Mouse (Mus musculus) olfactory bulb, adult 2 months (tissue): Measurements from ENCODE around the gene Acpp. TPM values are rescaled to one million over a fixed set of nuclear protein-coding genes. Genes with fewer than 3 reads are reported as not detected.
"Not testable (repeated sequence)": the region's sequence is repeated elsewhere in the genome, so short reads cannot be mapped to it uniquely, and the experiment has no call there.

Source experiments
- H3K27ac ChIP-seq: fragments of 200-500 bp; 2 replicates; pipeline ENCODE4 v1.5.1; 2012; ENCODE audit warnings: low read depth, low read length; ENCODE audit not compliant: insufficient read depth
- H3K4me1 ChIP-seq: fragments of 200-500 bp; 2 replicates; pipeline ENCODE4 v1.6.1; 2012; ENCODE audit warnings: low read length; ENCODE audit not compliant: control insufficient read depth, insufficient read depth
- H3K4me3 ChIP-seq: fragments of 200-500 bp; 2 replicates; pipeline ENCODE4 v1.5.1; 2012; ENCODE audit warnings: mild to moderate bottlenecking, low read depth, low read length, moderate library complexity; ENCODE audit not compliant: insufficient read depth
- CTCF ChIP-seq: fragments of 200-500 bp; IDR thresholded peaks from 2 replicates; pipeline ENCODE4 v1.5.1; 2012; ENCODE audit warnings: low read depth, mild to moderate bottlenecking, low read length, moderate library complexity; ENCODE audit not compliant: insufficient read depth
- POLR2A ChIP-seq: fragments of 200-500 bp; IDR thresholded peaks from 2 replicates; pipeline ENCODE4 v1.6.1; 2012; ENCODE audit warnings: mild to moderate bottlenecking, low read depth, low read length, moderate library complexity; ENCODE audit not compliant: insufficient read depth
- WGBS: fragments of 180-500 bp; shearing (Covaris S2); methylation state at CpG from one replicate; pipeline ENCODE4 v1.1.7; 2018; 5-methylcytosine and 5-hydroxymethylcytosine counted together
- polyA plus RNA-seq: library from polyadenylated mRNA; stranded (reverse); fragments of >200 nt; gene quantifications from 2 replicates; pipeline ENCODE4 v1.2.4, GENCODE M21; 2012; ENCODE audit warnings: low replicate concordance; ENCODE audit not compliant: missing spikeins, insufficient read depth, insufficient read length

The Acpp gene
- not detected in 2 replicates for polyA plus RNA-seq

DNA sequence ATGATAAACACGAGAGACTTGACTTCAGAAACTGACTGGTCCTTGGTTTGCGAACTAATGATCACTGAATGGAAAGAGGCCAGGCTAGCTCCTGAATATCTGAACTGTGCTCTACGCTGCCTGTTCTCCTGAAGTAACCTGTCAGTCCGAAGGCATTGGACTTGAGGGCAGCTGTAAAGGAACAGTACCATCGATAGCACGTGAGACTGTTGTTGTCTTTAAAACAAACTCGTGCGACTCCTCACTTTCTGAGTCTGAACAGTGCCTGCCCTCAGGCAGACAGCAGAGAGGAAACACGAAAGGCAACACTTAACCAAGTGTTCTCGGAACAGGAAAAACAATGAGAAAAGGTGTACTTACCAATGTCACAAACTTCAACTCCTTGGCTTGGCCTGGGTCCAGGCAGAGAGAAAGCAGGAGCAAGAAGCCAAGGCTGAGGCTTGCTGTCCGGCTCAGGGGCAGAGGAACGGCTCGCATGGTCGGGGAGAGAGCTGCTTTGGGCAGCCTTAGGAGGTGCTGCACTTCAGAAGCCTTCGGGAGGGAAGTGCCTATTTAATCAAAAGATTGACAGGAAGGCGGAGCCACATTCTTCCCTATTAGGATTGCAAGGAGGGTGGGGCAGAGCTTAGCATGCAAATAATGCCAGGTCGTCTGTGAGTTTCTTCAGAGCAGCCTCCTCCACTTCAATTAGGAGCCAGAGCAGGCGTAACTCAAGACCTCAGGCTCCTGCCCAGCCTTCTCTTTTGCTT is at the start of gene Acpp:
Acpp (minus strand) TSS at position 566 of the 749 bp plus-strand sequence.
- no peak for TF ChIP-seq CTCF
- no peak for TF ChIP-seq POLR2A
- H3K4me3 ChIP-seq = no peak within 1 kb of the TSS

DNA sequence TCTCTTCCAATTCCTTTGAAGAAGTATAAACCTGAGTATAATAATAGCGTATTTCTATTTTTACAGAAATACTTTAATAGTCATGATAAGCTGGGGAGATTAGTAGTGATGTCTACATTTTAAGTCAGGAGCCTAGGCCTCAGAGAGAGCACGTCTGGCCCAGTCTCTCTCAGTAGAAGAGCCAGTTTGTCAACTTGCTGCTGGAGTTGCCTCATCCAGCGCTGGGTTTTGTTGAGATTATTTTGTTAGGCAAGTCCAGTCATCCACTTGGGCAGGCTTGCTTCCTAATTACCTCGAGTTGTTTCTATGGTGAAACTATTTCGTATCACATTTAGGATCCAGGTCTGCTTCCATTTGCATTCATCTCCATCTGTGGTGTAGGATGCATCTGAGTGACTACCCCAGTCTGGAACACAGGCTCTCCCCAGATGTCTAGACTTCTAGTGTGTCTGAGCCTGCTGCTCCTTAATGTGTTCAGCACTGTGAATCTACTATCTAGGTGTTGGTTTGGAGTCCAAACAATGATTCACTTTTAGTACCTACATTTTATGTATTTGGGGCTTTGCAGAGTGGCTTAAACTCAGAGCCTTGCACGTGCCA is 45.1 kb upstream of the Acpp start:
- WGBS = 84% methylated on average over 6 of the region's 6 CpGs
- no peak overlapping the region for H3K27ac ChIP-seq
- H3K4me1 ChIP-seq = no peaks in the 10 kb centered on the region
- TF ChIP-seq CTCF (no peak), POLR2A (no peak)
- H3K4me3 ChIP-seq = no peak overlapping the region

More for the DNA sequence above, at the start of gene Acpp:
- no peak within 1 kb of the TSS for H3K27ac ChIP-seq
- H3K4me1 ChIP-seq = peaks cover 6% of the 10 kb centered on the region
- WGBS = 38% methylated on average over 18 of the region's 18 CpGs

DNA sequence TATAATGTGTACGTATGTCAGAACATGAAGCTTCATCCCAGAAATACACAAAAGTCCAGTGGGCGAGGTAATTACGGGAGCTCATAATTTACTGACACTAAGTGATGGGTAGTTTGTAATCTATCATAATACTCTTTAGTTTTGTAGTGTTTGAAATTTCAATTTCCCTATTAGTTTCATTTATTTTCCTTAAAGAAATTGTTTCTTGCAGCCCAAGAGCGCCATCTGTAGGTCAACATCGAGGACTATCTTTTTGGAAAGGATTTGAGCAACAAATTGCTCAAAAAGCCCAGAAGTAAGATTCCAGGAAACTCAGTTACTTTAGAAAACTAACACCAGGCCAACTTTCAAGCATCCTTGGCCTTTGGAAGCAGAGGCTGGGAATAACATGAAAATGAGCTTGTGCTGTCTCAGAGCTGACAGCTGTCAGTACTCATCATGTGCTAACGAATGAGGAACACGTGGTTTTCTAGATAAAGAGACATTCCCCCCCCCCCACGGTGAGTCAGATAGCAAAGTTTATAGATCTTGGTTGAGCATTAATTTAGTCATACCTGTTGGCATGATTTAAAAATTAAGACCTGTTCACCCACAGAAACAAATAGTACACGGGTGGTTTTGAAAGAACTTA is 42.1 kb upstream of the Acpp start:
- H3K27ac ChIP-seq = no peak overlapping the region
- H3K4me1 ChIP-seq = no peaks in the 10 kb centered on the region
- H3K4me3 ChIP-seq = no peak overlapping the region
- 63% methylated on average over 9 of the region's 9 CpGs for WGBS
- TF ChIP-seq CTCF (no peak), POLR2A (no peak)

DNA sequence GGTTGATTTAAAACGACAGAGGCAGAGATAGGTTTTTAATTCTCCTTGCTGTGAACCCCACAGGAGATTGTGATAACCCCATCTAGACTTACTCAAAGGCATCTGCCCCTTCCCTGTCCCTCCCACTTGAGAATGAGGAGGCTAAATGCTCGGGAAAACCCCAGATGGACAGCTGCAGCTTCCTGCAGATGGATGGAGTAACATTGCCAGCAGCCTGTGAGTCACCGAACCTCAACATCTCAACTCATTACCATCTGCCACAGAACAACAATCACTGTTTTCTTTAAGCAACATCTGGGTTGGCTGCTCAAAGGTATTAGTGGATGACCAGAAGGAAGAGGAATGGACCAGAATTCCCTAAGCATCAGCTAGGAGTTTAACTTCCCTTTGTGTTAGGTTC is 38.0 kb upstream of the Acpp start:
- Histone ChIP-seq H3K4me1 (no peaks in the 10 kb centered on the region), H3K27ac (no peak overlapping the region), H3K4me3 (no peak overlapping the region)
- WGBS = 60% methylated on average over 3 of the region's 3 CpGs
- TF ChIP-seq CTCF = no peak
- no peak for TF ChIP-seq POLR2A

DNA sequence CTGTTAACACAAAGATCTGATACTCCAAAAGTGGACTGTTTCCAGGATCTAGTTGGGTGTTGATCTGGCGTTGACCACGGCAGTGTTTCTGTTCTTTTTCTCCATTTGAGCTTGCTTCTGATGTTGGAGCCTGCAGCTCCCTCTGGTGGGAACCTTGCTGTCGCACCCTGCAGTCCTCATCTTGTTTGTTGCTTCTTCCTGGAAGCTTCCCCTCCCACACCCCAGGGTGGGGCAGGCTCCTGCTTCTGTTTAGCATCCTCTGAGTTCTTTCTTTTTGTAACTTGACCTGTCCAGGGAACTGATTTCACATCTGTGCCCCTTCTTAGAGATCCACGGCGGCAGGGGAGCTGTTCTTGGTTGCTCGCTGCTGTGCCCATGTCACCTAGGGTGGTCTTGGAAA is 35.7 kb upstream of the Acpp start:
- no peak for TF ChIP-seq POLR2A
- peak; percentile 85 for TF ChIP-seq CTCF
- no peak overlapping the region for H3K4me3 ChIP-seq
- no peak overlapping the region for H3K27ac ChIP-seq
- H3K4me1 ChIP-seq = no peaks in the 10 kb centered on the region
- 26% methylated on average over 6 of the region's 6 CpGs for WGBS

DNA sequence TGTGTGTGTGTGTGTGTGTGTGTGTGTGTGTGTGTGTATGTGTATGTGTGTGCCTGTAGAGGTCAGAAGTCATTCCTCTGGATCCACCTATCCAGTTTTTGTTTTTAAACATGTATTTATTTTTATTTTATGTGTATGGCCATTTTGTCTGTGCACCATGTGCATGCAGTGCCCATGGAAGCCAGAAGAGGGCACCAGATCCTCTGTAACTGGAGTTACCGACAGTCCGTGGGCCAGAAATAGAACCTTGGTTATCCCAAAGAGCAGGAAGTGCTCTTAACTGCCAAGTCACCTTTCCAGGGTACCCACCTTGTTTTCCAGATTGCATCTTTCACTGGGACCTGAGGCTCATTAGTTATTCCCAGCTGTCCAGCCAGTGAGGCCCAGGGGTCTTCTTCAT is 29.4 kb upstream of the Acpp start:
- TF ChIP-seq CTCF = no peak
- Histone ChIP-seq H3K4me1 (no peaks in the 10 kb centered on the region), H3K4me3 (no peak overlapping the region), H3K27ac (no peak overlapping the region)
- WGBS = 83% methylated on average over 2 of the region's 2 CpGs

DNA sequence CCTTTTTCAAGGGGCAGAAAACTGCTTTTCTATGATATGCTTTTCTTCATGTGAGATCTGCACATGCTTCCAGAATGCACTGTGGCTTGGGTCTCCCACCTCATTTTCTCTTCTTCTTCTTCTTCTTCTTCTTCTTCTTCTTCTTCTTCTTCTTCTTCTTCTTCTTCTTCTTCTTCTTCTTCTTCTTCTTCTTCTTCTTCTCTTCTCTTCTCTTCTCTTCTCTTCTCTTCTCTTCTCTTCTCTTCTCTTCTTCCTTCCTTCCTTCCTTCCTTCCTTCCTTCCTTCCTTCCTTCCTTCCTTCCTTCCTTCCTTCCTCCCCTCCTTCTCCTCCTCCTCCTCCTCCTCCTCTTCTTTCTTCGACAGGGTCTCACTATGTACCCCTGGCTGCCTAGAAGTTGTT is 24.4 kb upstream of the Acpp start:
- H3K4me1 ChIP-seq = not testable (repeated sequence)
- 77% methylated on average over 1 of the region's 1 CpGs for WGBS

DNA sequence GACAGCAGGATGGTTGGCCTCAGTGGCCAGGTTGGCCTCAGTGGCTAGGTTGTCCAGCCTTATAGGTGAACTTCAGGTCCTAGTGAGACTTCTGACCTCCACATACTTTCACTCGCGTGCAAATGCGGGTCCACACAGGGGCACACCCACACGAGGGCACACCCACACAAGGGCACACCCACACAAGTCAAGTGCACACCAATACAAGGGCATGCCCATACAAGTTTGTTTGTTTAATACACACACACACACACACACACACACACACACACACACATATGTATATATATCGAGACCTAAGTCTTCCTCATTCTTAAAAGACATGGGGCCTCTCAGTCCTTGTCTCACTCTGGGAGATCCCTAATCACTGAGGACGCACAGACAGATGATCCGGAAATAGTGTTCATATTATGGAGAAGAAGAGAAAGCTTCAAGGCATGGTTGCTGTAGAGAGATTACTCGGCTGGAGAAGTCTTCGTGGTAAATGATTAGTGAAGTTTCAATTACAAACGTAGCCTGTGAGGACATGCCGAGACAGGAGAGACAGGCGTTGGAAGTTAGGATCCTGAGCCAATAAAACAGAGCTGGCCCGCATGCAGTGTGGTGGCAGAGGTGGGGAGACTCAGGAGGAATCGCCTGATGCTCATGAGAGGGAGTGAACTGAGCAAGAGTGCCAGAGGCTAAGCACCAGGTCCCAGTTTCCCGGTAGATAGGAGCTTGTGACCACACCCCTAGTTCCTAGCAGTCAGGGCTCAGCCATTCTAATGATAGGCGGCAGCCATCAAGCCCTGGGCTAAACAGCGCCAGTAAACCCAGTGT is 23.7 kb upstream of the Acpp start:
- WGBS = 89% methylated on average over 17 of the region's 17 CpGs
- TF ChIP-seq CTCF = no peak
- no peak for TF ChIP-seq POLR2A
- Histone ChIP-seq H3K4me1 (no peaks in the 10 kb centered on the region), H3K27ac (no peak overlapping the region), H3K4me3 (no peak overlapping the region)

More for the DNA sequence above, 24.4 kb upstream of the Acpp start:
- not testable (repeated sequence) for H3K4me3 ChIP-seq, H3K27ac ChIP-seq

DNA sequence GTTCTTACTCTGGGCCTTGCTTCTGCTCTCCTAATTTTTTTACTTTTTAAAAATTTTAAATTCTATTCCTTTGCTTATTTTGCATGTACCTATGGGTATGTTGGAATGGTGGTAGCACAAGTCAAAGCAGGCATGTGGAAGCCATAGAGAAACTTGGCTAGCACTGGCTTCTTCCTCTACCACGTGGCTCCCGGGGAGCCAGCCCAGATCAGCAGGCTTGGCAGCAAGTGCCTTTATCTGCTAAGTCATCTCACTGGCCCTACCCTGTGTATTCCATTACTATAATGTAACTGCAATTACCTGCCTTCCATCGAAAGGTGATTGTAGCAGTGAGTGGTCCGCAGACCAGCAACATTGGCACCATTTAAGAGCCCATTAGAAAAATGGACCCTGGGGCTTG is 22.8 kb upstream of the Acpp start:
- H3K27ac ChIP-seq = no peak overlapping the region
- TF ChIP-seq CTCF (no peak), POLR2A (no peak)
- no peak overlapping the region for H3K4me3 ChIP-seq
- WGBS = 87% methylated on average over 4 of the region's 4 CpGs
- no peaks in the 10 kb centered on the region for H3K4me1 ChIP-seq
